Mouse (Mus musculus): Measurements from ENCODE around the gene Astn2.

- TF ChIP-seq POLR2A (IDR thresholded peaks at IDR 0.05; ENCODE audit: extremely low read depth, insufficient read depth, low read length) (no peak), CTCF (IDR thresholded peaks at IDR 0.05; ENCODE audit: low read depth, low read length) (no peak)
Measured at GRCm38 (mm10) chr4:66170787-66171186, 233.6 kb downstream of the Astn2 start.

Measured in liver, adult 2 months (tissue).